Mouse (Mus musculus) brain, embryonic 14.5 days (tissue): ENCODE results near the gene Col4a1.

Experiments
- CTCF ChIP-seq: fragments of 200-500 bp; IDR thresholded peaks from 2 replicates; pipeline ENCODE4 v1.5.1; 2012; ENCODE audit warnings: inconsistent platforms, mild to moderate bottlenecking, moderate library complexity, borderline replicate concordance; ENCODE audit not compliant: insufficient read depth, insufficient read length; ENCODE audit errors: extremely low read depth
- POLR2A ChIP-seq: fragments of 200-500 bp; IDR thresholded peaks from 2 replicates; pipeline ENCODE4 v1.6.1; 2012; ENCODE audit warnings: mild to moderate bottlenecking, inconsistent platforms, borderline replicate concordance; ENCODE audit not compliant: poor library complexity, insufficient read depth, insufficient read length, severe bottlenecking; ENCODE audit errors: extremely low read depth

GRCm38 (mm10) chr8:11230277-11230676 is 82.3 kb downstream of the Col4a1 start:
- TF ChIP-seq POLR2A (no peak), CTCF (no peak)
